Mouse (Mus musculus) heart, embryonic 14.5 days (tissue): ENCODE results near the gene Traf7. TPM values are rescaled to one million over a fixed set of nuclear protein-coding genes. Genes with fewer than 3 reads are reported as not detected.
A peak's percentile ranks its signal among the peaks of the same experiment; 100 is the strongest.

ENCODE experiments used
- ATAC-seq: fragments of 200-750 bp; cut with Nextera tagmentation; 2 replicates; pipeline ENCODE4 v1.8.0; 2017; ENCODE audit warnings: low read depth, moderate TSS enrichment; ENCODE audit not compliant: insufficient number of reproducible peaks, insufficient read depth, low FRiP score
- H3K27ac ChIP-seq, 2 experiments: fragments of 200-500 bp in 1 of 2; fragments of 300-500 bp in 1 of 2; sonication (generic) in 1 of 2; replicated peaks in 1 of 2; 2 replicates each; pipeline ENCODE4 v1.5.1; 2012 to 2014; ENCODE audit warnings: low read depth in 2 of 2, low read length in 2 of 2, control low read depth in 1 of 2, mild to moderate bottlenecking in 1 of 2, mixed read lengths in 1 of 2; ENCODE audit not compliant: control insufficient read depth in 1 of 2, insufficient read depth in 1 of 2
- H3K27me3 ChIP-seq: fragments of 300-500 bp; sonication (generic); 2 replicates; pipeline ENCODE4 v1.6.1; 2014; ENCODE audit warnings: mild to moderate bottlenecking, low read length, control low read depth; ENCODE audit not compliant: control insufficient read depth, insufficient read depth
- H3K36me3 ChIP-seq: fragments of 300-500 bp; sonication (generic); 2 replicates; pipeline ENCODE4 v1.6.1; 2014; ENCODE audit warnings: mild to moderate bottlenecking, control low read depth, low read length, mixed read lengths; ENCODE audit not compliant: control insufficient read depth, insufficient read depth
- H3K4me1 ChIP-seq, 2 experiments: fragments of 200-500 bp in 1 of 2; fragments of 300-500 bp in 1 of 2; sonication (generic) in 1 of 2; 2 replicates each; pipeline ENCODE4 v1.6.1; 2012 to 2014; ENCODE audit warnings: low read length in 2 of 2, control low read depth in 1 of 2, mixed read lengths in 1 of 2; ENCODE audit not compliant: control insufficient read depth in 2 of 2, insufficient read depth in 2 of 2
- H3K4me2 ChIP-seq: fragments of 300-500 bp; sonication (generic); 2 replicates; pipeline ENCODE4 v1.6.1; 2014; ENCODE audit warnings: mild to moderate bottlenecking, low read length
- H3K4me3 ChIP-seq, 2 experiments: fragments of 200-500 bp in 1 of 2; fragments of 300-500 bp in 1 of 2; sonication (generic) in 1 of 2; 2 replicates each; pipeline ENCODE4 v1.5.1; 2012 to 2014; ENCODE audit warnings: low read length in 2 of 2, mild to moderate bottlenecking in 2 of 2, control low read depth in 1 of 2, low read depth in 1 of 2, moderate library complexity in 1 of 2; ENCODE audit not compliant: control insufficient read depth in 1 of 2, insufficient read depth in 1 of 2
- H3K9ac ChIP-seq: fragments of 300-500 bp; sonication (generic); 2 replicates; pipeline ENCODE4 v1.6.1; 2014; ENCODE audit warnings: mild to moderate bottlenecking, low read length
- H3K9me3 ChIP-seq: fragments of 300-500 bp; sonication (generic); 2 replicates; pipeline ENCODE4 v1.6.1; 2016; ENCODE audit warnings: low read length, control low read depth; ENCODE audit not compliant: control insufficient read depth
- WGBS: fragments of 180-500 bp; shearing (Covaris S2); extraction: QIAGEN DNeasy Blood & Tissue Kit; methylation state at CpG from one replicate; pipeline ENCODE4 v1.1.7; 2014; 5-methylcytosine and 5-hydroxymethylcytosine counted together
- polyA plus RNA-seq: library from polyadenylated mRNA; unstranded; fragments of >200 nt; fragmentation: Nextera tagmentation; extraction: Ambion mirVana; gene quantifications from 2 replicates; pipeline ENCODE4 v1.2.1, GENCODE M21; 2014

Gene Traf7
- polyA plus RNA-seq, 1 experiment from 2014 or later: 68.8 TPM

GRCm38 (mm10) chr17:24481027-24481815 lies 46.5 kb downstream of the Traf7 start:
- H3K9me3 ChIP-seq: no peaks in the 10 kb centered on the region
- 95% methylated on average over 20 of the region's 20 CpGs for WGBS
- H3K4me3 ChIP-seq: no peak overlapping the region
- ATAC-seq: no peak
- H3K4me2 ChIP-seq: no peak overlapping the region
- no peaks in the 10 kb centered on the region for H3K27me3 ChIP-seq
- no peak overlapping the region for H3K9ac ChIP-seq
- H3K4me1 ChIP-seq: peaks cover 10 to 11% of the 10 kb centered on the region in 2 experiments; a peak in 3 of 4 replicates
- H3K27ac ChIP-seq: no peak overlapping the region
- peaks cover 16% of the 10 kb centered on the region for H3K36me3 ChIP-seq

DNA sequence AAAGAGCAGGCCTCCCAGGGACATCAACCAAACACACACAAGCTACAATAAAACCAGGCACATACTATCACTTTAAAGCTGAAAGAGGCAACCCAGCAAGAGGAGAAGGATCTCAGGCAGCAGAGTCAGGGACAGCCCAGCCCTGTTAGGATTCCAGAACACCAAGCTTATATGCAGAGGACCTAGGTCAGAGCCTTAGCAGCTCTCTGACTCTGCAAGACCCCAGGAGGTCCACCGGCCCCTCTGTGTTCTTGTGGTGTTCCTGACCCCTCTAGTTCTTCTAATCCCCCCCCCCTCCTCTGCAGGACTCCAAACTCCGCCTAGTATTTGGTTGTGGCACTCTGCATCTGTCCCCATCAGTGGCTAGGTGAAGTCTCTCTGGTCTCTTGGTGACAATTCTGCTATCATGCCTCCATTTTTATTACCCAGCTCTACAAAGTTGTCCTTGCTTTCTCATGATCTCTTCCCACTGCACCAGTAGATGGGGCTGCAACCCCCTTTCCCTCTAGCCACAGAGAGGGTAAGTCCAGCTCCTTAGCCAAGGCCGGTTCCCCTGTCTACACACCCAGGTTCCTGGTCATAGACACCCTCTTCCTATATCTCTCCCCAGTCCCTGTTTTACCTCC lies 47.4 kb downstream of the Traf7 start:
- Histone ChIP-seq H3K4me3 (no peak overlapping the region), H3K9ac (no peak overlapping the region), H3K9me3 (no peaks in the 10 kb centered on the region), H3K27ac (no peak overlapping the region), H3K4me1 (peaks cover 7 to 8% of the 10 kb centered on the region in 2 experiments; a peak in 3 of 4 replicates), H3K4me2 (no peak overlapping the region), H3K27me3 (no peaks in the 10 kb centered on the region), H3K36me3 (peaks cover 25% of the 10 kb centered on the region)
- WGBS: 46% methylated on average over 3 of the region's 3 CpGs
- no peak for ATAC-seq

GRCm38 (mm10) chr17:24479431-24479830 lies 48.3 kb downstream of the Traf7 start:
- H3K4me1 ChIP-seq: peaks cover 5 to 6% of the 10 kb centered on the region in 2 experiments; a peak in 3 of 4 replicates
- peak overlapping the region; percentile 56 for H3K9ac ChIP-seq
- no peaks in the 10 kb centered on the region for H3K27me3 ChIP-seq
- ATAC-seq: no peak
- H3K4me3 ChIP-seq: peak overlapping the region in 1 of 2 experiments; percentile 81; a peak in 2 of 4 replicates
- no peaks in the 10 kb centered on the region for H3K9me3 ChIP-seq
- H3K4me2 ChIP-seq: peak overlapping the region; percentile 62
- no peak overlapping the region for H3K27ac ChIP-seq
- 20% methylated on average over 1 of the region's 1 CpGs for WGBS
- H3K36me3 ChIP-seq: peaks cover 34% of the 10 kb centered on the region

GRCm38 (mm10) chr17:24478663-24479380 lies 48.9 kb downstream of the Traf7 start, which contains the start of gene Mlst8:
Gene Mlst8 (minus strand): TSS chr17:24479078.
- Histone ChIP-seq H3K27ac (peak within 1 kb of the TSS; percentile 93 to 98), H3K4me1 (peaks cover 7 to 8% of the 10 kb centered on the region in 2 experiments; a peak in 3 of 4 replicates), H3K4me3 (peak within 1 kb of the TSS; percentile 62 to 81), H3K4me2 (peak within 1 kb of the TSS; percentile 62), H3K9me3 (no peaks in the 10 kb centered on the region), H3K27me3 (no peaks in the 10 kb centered on the region), H3K36me3 (peaks cover 39% of the 10 kb centered on the region), H3K9ac (peak within 1 kb of the TSS; percentile 88)
- under 1% methylated on average over 46 of the region's 48 CpGs for WGBS
- peak; percentile 89 for ATAC-seq

DNA sequence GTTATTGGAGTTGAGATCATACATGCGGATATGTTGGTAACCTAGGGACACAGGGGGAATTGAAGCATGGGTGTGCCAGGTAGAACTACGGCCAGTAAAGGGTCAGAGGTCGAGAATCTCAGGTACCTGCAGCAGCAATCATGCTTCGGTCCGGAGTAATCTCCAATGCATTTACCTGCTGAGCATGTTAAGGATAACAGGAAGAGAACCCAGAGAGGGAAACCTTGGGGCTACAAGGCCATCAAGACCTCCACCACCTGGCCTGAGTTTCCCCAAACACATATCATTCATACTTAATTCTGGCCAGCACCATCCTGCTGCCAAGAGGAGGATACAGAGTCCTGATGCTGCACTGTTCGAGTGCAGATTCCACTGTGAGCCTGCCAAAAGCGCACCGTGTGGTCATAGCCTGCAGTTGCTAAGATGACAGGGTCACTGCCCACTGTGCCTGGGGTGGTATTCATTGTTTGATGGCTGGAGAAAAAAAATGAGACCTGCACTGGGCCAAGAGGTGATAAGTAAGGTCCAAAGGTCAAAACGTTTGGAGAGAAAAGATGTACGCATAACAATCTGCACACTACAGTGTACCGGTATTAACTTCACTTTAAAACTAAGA lies 49.6 kb downstream of the Traf7 start:
- WGBS: 49% methylated on average over 11 of the region's 11 CpGs
- H3K36me3 ChIP-seq: peaks cover 46% of the 10 kb centered on the region
- ATAC-seq: no peak
- H3K4me1 ChIP-seq: peaks cover 9 to 11% of the 10 kb centered on the region in 2 experiments; a peak in 3 of 4 replicates
- no peaks in the 10 kb centered on the region for H3K9me3 ChIP-seq
- peak overlapping the region; percentile 62 for H3K4me2 ChIP-seq
- H3K27me3 ChIP-seq: no peaks in the 10 kb centered on the region
- H3K9ac ChIP-seq: peak overlapping the region; percentile 88
- H3K27ac ChIP-seq: no peak overlapping the region
- H3K4me3 ChIP-seq: peak overlapping the region; percentile 62 to 81

DNA sequence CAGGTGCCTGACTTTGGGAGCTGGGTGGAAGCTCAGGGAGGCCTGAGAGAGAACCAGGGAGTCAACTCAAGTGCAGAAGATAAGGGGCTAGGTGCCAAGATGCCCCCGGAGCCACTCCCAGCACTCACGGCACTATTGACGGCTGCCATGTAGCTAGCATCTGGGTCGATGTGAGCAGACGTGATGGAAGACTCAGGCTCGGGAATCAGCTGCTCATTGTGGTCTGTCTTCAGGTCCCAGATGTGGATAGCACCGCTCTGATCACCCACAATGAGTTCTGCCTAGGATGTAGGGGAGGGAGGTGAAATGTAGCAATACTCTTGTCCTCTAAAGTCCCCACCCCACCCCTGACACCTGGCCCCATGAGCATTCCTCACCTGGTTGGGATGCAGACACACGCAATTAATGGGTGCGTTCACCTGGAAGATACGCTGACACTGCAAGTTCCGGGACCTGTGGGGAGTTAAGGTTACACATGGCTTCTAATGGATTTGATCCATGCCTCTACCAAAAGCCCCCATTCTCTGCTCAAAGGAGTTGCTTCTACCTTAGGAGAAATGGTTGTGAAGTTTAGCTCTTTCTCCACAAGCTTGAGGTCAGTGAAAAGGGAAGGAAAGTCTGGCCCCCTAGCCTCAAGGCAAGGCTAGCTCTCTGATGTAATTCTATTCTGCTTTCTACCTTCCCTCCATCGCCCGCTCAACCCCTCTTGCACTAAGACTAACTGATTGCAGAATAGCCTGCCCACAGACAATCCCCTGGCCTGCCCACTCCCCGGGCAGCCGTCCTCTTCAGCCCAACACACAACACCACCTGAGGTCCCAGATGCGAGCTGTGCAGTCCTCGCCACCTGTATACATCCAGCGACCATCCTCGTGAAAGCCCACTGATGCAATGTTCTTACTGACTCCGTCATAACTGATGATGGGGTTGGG lies 50.4 kb downstream of the Traf7 start:
- Histone ChIP-seq H3K27me3 (no peaks in the 10 kb centered on the region), H3K27ac (no peak overlapping the region), H3K36me3 (peaks cover 54% of the 10 kb centered on the region), H3K4me3 (no peak overlapping the region), H3K4me1 (peaks cover 15 to 19% of the 10 kb centered on the region in 2 experiments), H3K4me2 (peak overlapping the region; percentile 62; the same call in 1 of the 2 replicates), H3K9me3 (no peaks in the 10 kb centered on the region), H3K9ac (peak overlapping the region; percentile 88; the same call in 1 of the 2 replicates)
- WGBS: 91% methylated on average over 20 of the region's 20 CpGs
- ATAC-seq: no peak
